Mouse (Mus musculus) left cerebral cortex, adult 2 months (tissue): ENCODE results near the gene 1810010D01Rik. TPM values are rescaled to one million over a fixed set of nuclear protein-coding genes. Genes with fewer than 3 reads are reported as not detected.

Experiments
- DNase-seq, 2 experiments: peaks; one replicate each; pipeline ENCODE4 v3.0.0; 2021 to 2022; ENCODE audit warnings: low spot score in 2 of 2, mixed read lengths in 1 of 2; ENCODE audit errors: extremely low spot score in 1 of 2
- H3K27ac ChIP-seq: fragments of 200-600 bp; 2 replicates; pipeline ENCODE4 v1.8.1; 2022
- H3K4me3 ChIP-seq: fragments of 200-600 bp; 2 replicates; pipeline ENCODE4 v1.8.1; 2022
- CTCF ChIP-seq: fragments of 200-600 bp; IDR thresholded peaks from 2 replicates; pipeline ENCODE4 v1.8.1; 2022; ENCODE audit warnings: antibody characterized with exemption, mild to moderate bottlenecking, moderate library complexity
- intact Hi-C: fragments of 180-260 bp; cut with DNase I; formaldehyde crosslinking; loops from one replicate; pipeline ENCODE4 v1.15.1; 2025
- total RNA-seq, 2 experiments: library from RNA; stranded (reverse); gene quantifications; 2 replicates each; pipeline ENCODE4 v1.2.3; 2021

The 1810010D01Rik gene
- total RNA-seq, 2 experiments from 2014 or later = 1.2 to 1.8 TPM

GRCm38 (mm10) chr7:145234841-145235790 lies 27.2 kb upstream of the 1810010D01Rik start:
- H3K4me3 ChIP-seq = no peak overlapping the region
- no peak overlapping the region for H3K27ac ChIP-seq
- no peak for DNase-seq
- intact Hi-C loops = no loop called here
- no peak for TF ChIP-seq CTCF

DNA sequence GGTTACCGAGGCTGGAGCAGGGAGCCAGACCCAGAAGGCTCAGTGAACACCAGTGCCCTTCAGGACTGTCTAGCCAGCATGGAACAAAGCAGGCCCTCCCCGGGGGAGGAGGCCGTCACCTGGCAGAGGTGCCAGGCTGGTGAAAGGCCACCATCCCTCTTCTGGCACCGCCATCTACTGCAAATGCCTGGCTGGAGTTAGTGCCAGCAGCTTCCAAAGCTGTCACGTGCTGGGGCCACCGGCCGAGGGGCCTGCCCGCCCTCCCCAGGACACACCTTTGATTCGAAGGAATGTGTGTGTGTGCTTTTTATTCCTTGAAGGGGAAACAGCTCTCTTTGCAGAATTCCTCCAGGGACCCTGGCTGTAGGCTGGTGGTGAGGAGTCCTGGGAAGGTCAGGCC lies 23.7 kb upstream of the 1810010D01Rik start:
- TF ChIP-seq CTCF = no peak
- Histone ChIP-seq H3K27ac (no peak overlapping the region), H3K4me3 (no peak overlapping the region)
- no peak for DNase-seq
- intact Hi-C loops = no loop called here

GRCm38 (mm10) chr7:145226641-145227040 lies 18.7 kb upstream of the 1810010D01Rik start:
- no peak overlapping the region for H3K27ac ChIP-seq
- TF ChIP-seq CTCF = no peak
- intact Hi-C loops = no loop called here
- H3K4me3 ChIP-seq = no peak overlapping the region
- DNase-seq = no peak

DNA sequence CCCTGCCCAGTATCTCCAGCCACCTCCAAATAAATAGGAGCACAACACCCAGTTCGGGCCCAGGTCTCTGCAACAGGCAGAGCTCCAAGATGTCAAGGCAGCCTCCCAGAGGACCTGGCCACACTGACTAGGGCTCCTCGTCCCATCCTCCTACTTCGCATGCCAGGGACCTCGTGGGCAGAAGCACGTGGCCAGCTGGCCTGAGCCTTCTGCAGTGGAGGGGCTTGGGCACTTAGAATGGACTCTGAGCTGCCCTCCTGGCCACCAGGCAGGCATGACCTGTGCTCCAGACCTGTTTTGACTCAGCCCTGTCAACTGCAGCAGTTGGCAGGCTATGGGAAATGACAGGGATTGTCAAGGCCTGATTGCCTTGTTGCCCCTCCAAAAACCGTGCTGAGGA lies 17.7 kb upstream of the 1810010D01Rik start:
- no peak overlapping the region for H3K4me3 ChIP-seq
- H3K27ac ChIP-seq = no peak overlapping the region
- no peak for DNase-seq
- no peak for TF ChIP-seq CTCF
- intact Hi-C loops = no loop called here

DNA sequence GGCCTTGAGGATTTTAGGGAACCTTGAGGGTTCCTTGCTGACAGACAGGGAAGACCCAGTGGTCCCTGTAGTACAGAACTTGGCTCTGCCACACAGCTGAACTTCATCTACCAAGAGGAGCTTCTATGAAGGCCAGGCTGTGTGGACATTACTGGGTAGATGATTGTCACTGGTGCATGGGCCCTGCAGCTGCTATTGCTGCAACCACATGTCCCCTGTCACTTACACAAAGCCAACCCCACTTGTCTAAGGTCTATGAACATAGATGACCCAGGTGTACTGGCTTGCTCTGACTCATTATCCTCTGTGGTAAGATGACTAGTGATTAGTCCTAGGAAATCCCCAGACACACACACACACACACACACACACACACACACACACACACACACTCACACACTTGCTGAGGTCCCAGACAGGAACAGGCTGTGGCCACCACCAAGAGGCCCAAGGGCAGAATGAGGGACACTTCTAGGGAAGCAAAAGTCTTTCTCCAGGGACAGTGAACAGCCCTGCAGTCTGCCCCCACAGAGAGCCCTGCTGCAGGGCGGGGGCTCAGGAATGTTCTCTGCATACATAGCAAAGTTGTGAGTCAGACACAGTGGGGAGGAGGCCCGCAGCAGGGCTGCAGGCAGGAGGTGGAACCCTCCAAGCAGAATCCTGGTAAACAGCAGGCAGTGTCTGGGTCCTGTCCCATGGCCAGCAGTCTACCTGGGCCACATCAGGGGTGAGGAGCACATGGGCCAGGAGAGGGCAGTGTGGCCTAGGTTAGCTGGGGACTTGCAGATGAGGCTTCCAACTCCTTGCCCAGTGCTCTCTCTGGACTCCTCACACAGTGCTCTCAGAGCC lies 14.1 kb upstream of the 1810010D01Rik start:
- peak; percentile 39 to 49 for DNase-seq
- H3K4me3 ChIP-seq = no peak overlapping the region
- H3K27ac ChIP-seq = peak overlapping the region; percentile 26; the same call in 1 of the 2 replicates
- intact Hi-C loops = loop anchor here (1.0 kb wide), 1 partner anchor 25 kb away; no protein-coding TSS in a partner anchor
- TF ChIP-seq CTCF = no peak; the same call in 1 of the 2 replicates

- no peak for TF ChIP-seq CTCF
- intact Hi-C loops = loop anchor here (1.0 kb wide), 1 partner anchor 24 kb away; no protein-coding TSS in a partner anchor
- H3K4me3 ChIP-seq = no peak overlapping the region
- no peak for DNase-seq
- H3K27ac ChIP-seq = no peak overlapping the region
Measured at GRCm38 (mm10) chr7:145221346-145221745, 13.4 kb upstream of the 1810010D01Rik start.

- no peak for DNase-seq
- TF ChIP-seq CTCF = no peak
- intact Hi-C loops = no loop called here
- H3K4me3 ChIP-seq = no peak overlapping the region
- H3K27ac ChIP-seq = no peak overlapping the region
Measured at GRCm38 (mm10) chr7:145219420-145219831, 11.5 kb upstream of the 1810010D01Rik start.

DNA sequence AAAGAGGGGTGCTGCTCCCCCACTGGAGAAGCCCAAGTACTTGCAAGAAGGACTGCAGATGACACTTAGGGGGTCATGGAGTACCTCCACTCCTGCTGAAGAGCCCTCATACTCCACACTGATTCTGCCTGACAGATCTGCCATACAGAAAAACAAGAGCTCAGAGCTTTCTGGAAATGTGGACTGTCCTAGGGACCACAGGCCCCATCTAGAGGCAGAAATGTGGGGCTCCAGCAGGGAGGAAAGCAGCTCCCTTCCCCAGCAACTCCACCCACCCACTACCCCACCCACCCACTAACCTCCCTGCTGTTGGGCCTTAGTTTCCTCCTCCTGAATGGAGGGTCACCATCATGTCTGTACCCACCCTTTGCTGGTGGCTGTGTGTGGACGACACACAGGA lies 8.7 kb upstream of the 1810010D01Rik start:
- DNase-seq = no peak
- Histone ChIP-seq H3K27ac (no peak overlapping the region), H3K4me3 (no peak overlapping the region)
- intact Hi-C loops = no loop called here
- TF ChIP-seq CTCF = no peak; the same call in 1 of the 2 replicates

DNA sequence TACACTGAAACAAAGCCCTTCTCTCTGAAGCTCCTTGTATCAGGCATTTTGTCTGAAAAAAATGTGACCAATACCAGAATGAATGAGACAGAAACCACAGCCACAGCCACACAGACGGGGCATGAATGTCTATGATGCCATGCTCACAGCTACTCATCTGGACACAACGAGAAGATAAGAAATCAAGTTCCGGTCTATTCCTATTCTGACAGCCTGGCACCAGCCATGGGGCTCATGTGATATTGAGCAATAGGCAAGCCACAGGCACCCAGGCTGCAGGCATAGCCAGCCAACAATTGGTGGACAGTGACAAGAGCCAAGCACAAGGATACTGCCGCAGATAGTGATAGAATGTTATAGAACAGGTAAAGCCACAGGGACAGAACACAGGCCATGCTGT lies 7.6 kb upstream of the 1810010D01Rik start:
- intact Hi-C loops = no loop called here
- no peak for TF ChIP-seq CTCF

DNA sequence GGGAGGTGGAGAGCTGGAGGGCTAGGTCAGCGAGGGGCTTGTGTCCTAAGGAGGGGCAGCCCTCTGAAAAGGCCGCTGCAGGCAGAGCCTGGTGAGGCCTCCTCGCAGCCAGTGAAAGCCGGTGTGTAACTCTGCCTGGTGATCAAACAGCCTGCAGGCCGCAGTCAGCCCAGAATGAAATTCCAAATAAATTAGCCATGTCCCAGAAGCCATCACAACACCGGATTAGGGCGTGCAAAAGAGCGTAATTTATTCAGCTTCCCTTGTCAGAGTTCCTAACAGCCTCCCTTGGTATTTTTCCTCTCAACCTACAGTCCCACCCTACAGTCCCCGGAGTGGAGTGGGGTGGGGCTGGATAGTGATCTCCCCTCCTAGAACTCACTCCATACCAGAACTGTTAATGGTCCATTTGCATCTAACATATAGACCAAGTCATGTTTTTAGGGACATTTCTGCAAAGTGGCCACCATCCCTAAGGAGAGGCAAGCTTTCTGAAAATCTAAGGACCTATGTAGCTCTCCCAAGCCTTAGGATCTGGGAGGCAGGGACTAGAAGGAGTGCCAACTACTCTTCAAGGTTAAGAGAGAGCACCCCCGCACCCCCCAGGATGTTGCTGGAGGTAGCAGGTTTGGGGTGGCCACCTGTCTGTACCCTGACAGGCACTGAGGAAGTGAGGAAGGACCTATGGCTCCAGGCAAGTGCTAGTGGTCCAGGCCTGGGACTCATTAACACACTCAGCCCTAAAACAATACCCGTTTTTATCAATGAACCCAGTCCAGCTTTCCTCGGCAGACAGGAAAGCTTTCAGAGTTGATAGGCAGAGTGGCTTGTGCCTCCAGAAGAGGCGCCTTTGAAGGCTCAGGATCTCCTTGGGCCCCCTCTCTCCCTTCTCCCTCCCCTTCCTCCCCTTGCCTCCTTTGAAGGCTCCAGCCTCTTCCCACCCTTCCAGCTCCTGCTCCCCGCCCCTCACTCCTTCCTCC lies 4.1 kb upstream of the 1810010D01Rik start:
- Histone ChIP-seq H3K4me3 (no peak overlapping the region), H3K27ac (no peak overlapping the region)
- DNase-seq = no peak
- intact Hi-C loops = no loop called here
- no peak for TF ChIP-seq CTCF

More for the DNA sequence above, 7.6 kb upstream of the 1810010D01Rik start:
- Histone ChIP-seq H3K27ac (no peak overlapping the region), H3K4me3 (no peak overlapping the region)
- no peak for DNase-seq

DNA sequence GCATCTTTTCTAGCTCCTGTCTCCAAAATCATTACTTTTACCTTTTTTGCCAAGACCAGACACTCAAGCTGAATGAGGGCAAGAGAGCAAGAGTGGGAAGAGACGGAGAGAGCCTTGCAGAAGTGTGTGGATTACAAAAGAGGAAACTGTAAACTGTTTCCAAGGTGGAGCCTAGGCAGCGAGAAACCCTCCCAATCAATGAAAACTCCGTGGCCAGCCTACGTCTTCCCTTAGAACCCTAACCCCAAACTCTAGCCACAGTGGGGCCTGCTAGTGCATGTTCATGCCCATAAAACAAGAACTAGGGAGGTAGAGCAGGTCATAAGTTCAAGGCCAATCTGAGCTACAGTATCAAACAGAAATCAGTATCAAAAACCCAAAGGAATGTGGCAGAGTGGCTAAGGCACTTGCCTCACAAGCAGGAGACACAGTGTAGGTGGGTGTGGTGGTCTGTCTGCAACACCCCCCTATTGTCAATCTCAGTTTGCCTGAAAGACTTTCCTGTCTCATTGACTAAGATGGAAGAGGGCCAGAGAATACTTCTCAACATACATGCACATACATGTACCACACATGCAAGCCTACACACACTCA lies 2.7 kb upstream of the 1810010D01Rik start:
- no peak for DNase-seq
- H3K4me3 ChIP-seq = no peak overlapping the region
- intact Hi-C loops = no loop called here
- H3K27ac ChIP-seq = no peak overlapping the region
- TF ChIP-seq CTCF = no peak
